Mouse (Mus musculus): ENCODE results near the gene Obscn. TPM values are rescaled to one million over a fixed set of nuclear protein-coding genes. Genes with fewer than 3 reads are reported as not detected.
A peak's percentile ranks its signal among the peaks of the same experiment; 100 is the strongest.

Obscn gene
- total and polyA plus RNA-seq, 3 experiments, result 0.09 to 0.13 (median 0.13) TPM

- TF ChIP-seq ELF1 (IDR thresholded peaks at IDR 0.05; ENCODE audit: low read depth, low read length), result no peak
- no peak for TF ChIP-seq ETS1 (conservative IDR thresholded peaks at IDR 0.05; ENCODE audit: low read depth, low read length)
- no peak for TF ChIP-seq TBP (conservative IDR thresholded peaks at IDR 0.05; ENCODE audit: low read depth, low read length)
- no peak for TF ChIP-seq KAT2A (IDR thresholded peaks at IDR 0.05; ENCODE audit: insufficient replicate concordance, low read length)
- no peak for TF ChIP-seq E2F4 (IDR thresholded peaks at IDR 0.05; ENCODE audit: insufficient replicate concordance, low read depth, low read length)
- no peak for TF ChIP-seq MAZ (IDR thresholded peaks at IDR 0.05; ENCODE audit: low read depth, low read length)
- no peak for DNase-seq (ENCODE audit: extremely low read depth)
- dilution Hi-C loops (cut with MboI; ENCODE audit: extremely low pct_ligation_motif_present, extremely low pct_unique_long_range_greater_than_20kb, low sequenced_read_pairs), result no loop called here
Measured at GRCm38 (mm10) chr11:59078311-59078710, 57.9 kb downstream of the Obscn start.

GRCm38 (mm10) chr11:59070321-59070720 is 65.9 kb downstream of the Obscn start:
- H3K27me3 ChIP-seq (replicated peaks), result peaks cover 79% of the 10 kb centered on the region
- no peak for DNase-seq (ENCODE audit: extremely low read depth)
- dilution Hi-C loops (cut with MboI; ENCODE audit: extremely low pct_ligation_motif_present, extremely low pct_unique_long_range_greater_than_20kb, low sequenced_read_pairs), result no loop called here

More at GRCm38 (mm10) chr11:59078311-59078710, 57.9 kb downstream of the Obscn start:
- Histone ChIP-seq H3K27me3 (replicated peaks) (peaks cover 55% of the 10 kb centered on the region), H3K27ac (ENCODE audit: insufficient read depth, low read depth) (no peak overlapping the region), H3K4me1 (ENCODE audit: control insufficient read depth in 1 of 2, insufficient read depth in 2 of 2) (no peaks in the 10 kb centered on the region), H3K79me2 (replicated peaks; ENCODE audit: control insufficient read depth, extremely low read depth, insufficient read depth, poor library complexity, severe bottlenecking) (no peaks in the 10 kb centered on the region), H3K36me3 (replicated peaks in 1 of 2; ENCODE audit: control insufficient read depth in 1 of 2, insufficient read depth in 1 of 2, low read length in 1 of 2) (no peaks in the 10 kb centered on the region), H3K9ac (ENCODE audit: insufficient read depth, low read depth) (no peak overlapping the region), H3K9me3 (replicated peaks; ENCODE audit: low read length) (peaks cover 5% of the 10 kb centered on the region), H3K4me2 (ENCODE audit: insufficient read depth, low read depth, poor library complexity, severe bottlenecking) (no peak overlapping the region), H3K4me3 (replicated peaks in 1 of 3; ENCODE audit: low read depth in 2 of 3, low read length in 2 of 3, poor library complexity in 1 of 3) (no peak overlapping the region)
- in situ Hi-C loops (cut with MboI; ENCODE audit: low pct_ligation_motif_present, low pct_unique_long_range_greater_than_20kb, low sequenced_read_pairs), result no loop called here

GRCm38 (mm10) chr11:59068922-59069321 is 67.3 kb downstream of the Obscn start:
- Histone ChIP-seq H3K27me3 (replicated peaks) (peaks cover 83% of the 10 kb centered on the region), H3K27ac (ENCODE audit: insufficient read depth, low read depth) (no peak overlapping the region), H3K4me2 (ENCODE audit: insufficient read depth, low read depth, poor library complexity, severe bottlenecking) (no peak overlapping the region), H3K36me3 (replicated peaks in 1 of 2; ENCODE audit: control insufficient read depth in 1 of 2, insufficient read depth in 1 of 2, low read length in 1 of 2) (no peaks in the 10 kb centered on the region), H3K4me3 (replicated peaks in 1 of 3; ENCODE audit: low read depth in 2 of 3, low read length in 2 of 3, poor library complexity in 1 of 3) (no peak overlapping the region), H3K9ac (ENCODE audit: insufficient read depth, low read depth) (no peak overlapping the region), H3K4me1 (ENCODE audit: control insufficient read depth in 1 of 2, insufficient read depth in 2 of 2) (peaks cover 4 to 18% of the 10 kb centered on the region in 2 experiments; a peak in 3 of 4 replicates), H3K9me3 (replicated peaks; ENCODE audit: low read length) (peaks cover 8% of the 10 kb centered on the region), H3K79me2 (replicated peaks; ENCODE audit: control insufficient read depth, extremely low read depth, insufficient read depth, poor library complexity, severe bottlenecking) (no peaks in the 10 kb centered on the region)
- peak; percentile 8 for DNase-seq (ENCODE audit: extremely low read depth)
- dilution Hi-C loops (cut with MboI; ENCODE audit: extremely low pct_ligation_motif_present, extremely low pct_unique_long_range_greater_than_20kb, low sequenced_read_pairs) (no loop called here), in situ Hi-C loops (cut with MboI; ENCODE audit: low pct_ligation_motif_present, low pct_unique_long_range_greater_than_20kb, low sequenced_read_pairs) (no loop called here)
- TF ChIP-seq HCFC1 (IDR thresholded peaks at IDR 0.05; ENCODE audit: low read depth, low read length) (no peak), RAD21 (IDR thresholded peaks at IDR 0.05; ENCODE audit: low read depth, low read length) (no peak), KAT2A (IDR thresholded peaks at IDR 0.05; ENCODE audit: insufficient replicate concordance, low read length) (no peak), MAX (IDR thresholded peaks at IDR 0.05; ENCODE audit: low read length) (no peak), ZKSCAN1 (IDR thresholded peaks at IDR 0.05; ENCODE audit: borderline replicate concordance, low read depth, low read length) (no peak), MXI1 (IDR thresholded peaks at IDR 0.05; ENCODE audit: low read depth, low read length) (no peak), MAZ (IDR thresholded peaks at IDR 0.05; ENCODE audit: low read depth, low read length) (no peak), NELFE (IDR thresholded peaks at IDR 0.05; ENCODE audit: low read depth, low read length) (no peak), NRF1 (IDR thresholded peaks at IDR 0.05; ENCODE audit: low read depth, low read length) (no peak), ZMIZ1 (IDR thresholded peaks at IDR 0.05; ENCODE audit: low read depth, low read length) (no peak), MEF2A (IDR thresholded peaks at IDR 0.05; ENCODE audit: borderline replicate concordance, low read depth, low read length) (no peak)

More at GRCm38 (mm10) chr11:59070321-59070720, 65.9 kb downstream of the Obscn start:
- Histone ChIP-seq H3K79me2 (replicated peaks; ENCODE audit: control insufficient read depth, extremely low read depth, insufficient read depth, poor library complexity, severe bottlenecking) (no peaks in the 10 kb centered on the region), H3K9ac (ENCODE audit: insufficient read depth, low read depth) (no peak overlapping the region), H3K4me2 (ENCODE audit: insufficient read depth, low read depth, poor library complexity, severe bottlenecking) (no peak overlapping the region), H3K4me1 (ENCODE audit: control insufficient read depth in 1 of 2, insufficient read depth in 2 of 2) (peaks cover 4 to 18% of the 10 kb centered on the region in 2 experiments; a peak in 3 of 4 replicates), H3K9me3 (replicated peaks; ENCODE audit: low read length) (peaks cover 8% of the 10 kb centered on the region), H3K36me3 (replicated peaks in 1 of 2; ENCODE audit: control insufficient read depth in 1 of 2, insufficient read depth in 1 of 2, low read length in 1 of 2) (no peaks in the 10 kb centered on the region), H3K27ac (ENCODE audit: insufficient read depth, low read depth) (no peak overlapping the region), H3K4me3 (replicated peaks in 1 of 3; ENCODE audit: low read depth in 2 of 3, low read length in 2 of 3, poor library complexity in 1 of 3) (no peak overlapping the region)
- TF ChIP-seq POLR2AphosphoS2 (IDR thresholded peaks at IDR 0.05; ENCODE audit: low read depth, low read length) (no peak), NRF1 (IDR thresholded peaks at IDR 0.05; ENCODE audit: low read depth, low read length) (no peak), POLR2A (IDR thresholded peaks at IDR 0.05; ENCODE audit: low read depth, low read length) (no peak), RCOR1 (conservative IDR thresholded peaks at IDR 0.05; ENCODE audit: low read depth, low read length) (no peak), ZNF384 (IDR thresholded peaks at IDR 0.05; ENCODE audit: low read depth, low read length) (no peak), ELF1 (IDR thresholded peaks at IDR 0.05; ENCODE audit: low read depth, low read length) (no peak), USF2 (conservative IDR thresholded peaks at IDR 0.05; ENCODE audit: low read depth, low read length) (no peak), ETS1 (conservative IDR thresholded peaks at IDR 0.05; ENCODE audit: low read depth, low read length) (no peak), MYC (IDR thresholded peaks at IDR 0.05; ENCODE audit: low read depth, low read length) (no peak), HCFC1 (IDR thresholded peaks at IDR 0.05; ENCODE audit: low read depth, low read length) (no peak), UBTF (IDR thresholded peaks at IDR 0.05; ENCODE audit: low read depth, low read length) (no peak), EP300 (IDR thresholded peaks at IDR 0.05; ENCODE audit: low read length) (no peak), KAT2A (IDR thresholded peaks at IDR 0.05; ENCODE audit: insufficient replicate concordance, low read length) (no peak), ZMIZ1 (IDR thresholded peaks at IDR 0.05; ENCODE audit: low read depth, low read length) (no peak), IRF4 (IDR thresholded peaks at IDR 0.05; ENCODE audit: low read depth, low read length) (no peak), MXI1 (IDR thresholded peaks at IDR 0.05; ENCODE audit: low read depth, low read length) (no peak), JUN (IDR thresholded peaks at IDR 0.05; ENCODE audit: insufficient read depth, low read depth, low read length) (no peak)
- in situ Hi-C loops (cut with MboI; ENCODE audit: low pct_ligation_motif_present, low pct_unique_long_range_greater_than_20kb, low sequenced_read_pairs), result no loop called here
